Mouse (Mus musculus) stomach, postnatal 0 days (tissue): ENCODE data around the gene Morn1. TPM values are rescaled to one million over a fixed set of nuclear protein-coding genes. Genes with fewer than 3 reads are reported as not detected.

ENCODE experiments used
- ATAC-seq: fragments of 200-750 bp; cut with Nextera tagmentation; 2 replicates; pipeline ENCODE4 v1.8.0; 2017; ENCODE audit not compliant: low FRiP score, low TSS enrichment
- DNase-seq: peaks from one replicate; pipeline ENCODE4 v3.0.0-alpha.2; 2016; ENCODE audit warnings: low spot score
- H3K27ac ChIP-seq: fragments of 300-500 bp; sonication (generic); replicated peaks from 2 replicates; pipeline ENCODE4 v1.5.1; 2014; ENCODE audit warnings: mild to moderate bottlenecking, control low read depth
- H3K27me3 ChIP-seq: fragments of 300-500 bp; sonication (generic); 2 replicates; pipeline ENCODE4 v1.6.1; 2014; ENCODE audit warnings: low read length; ENCODE audit not compliant: control insufficient read depth, insufficient read depth
- H3K36me3 ChIP-seq: fragments of 300-500 bp; sonication (generic); 2 replicates; pipeline ENCODE4 v1.6.1; 2014; ENCODE audit warnings: low read length, mixed read lengths; ENCODE audit not compliant: control insufficient read depth, insufficient read depth
- H3K4me1 ChIP-seq: fragments of 300-500 bp; sonication (generic); replicated peaks from 2 replicates; pipeline ENCODE4 v1.6.1; 2014; ENCODE audit warnings: antibody characterized with exemption; ENCODE audit not compliant: control insufficient read depth, insufficient read depth
- H3K4me2 ChIP-seq: fragments of 300-500 bp; sonication (generic); replicated peaks from 2 replicates; pipeline ENCODE4 v1.6.1; 2014; ENCODE audit warnings: low read depth, mild to moderate bottlenecking, control low read depth, moderate library complexity
- H3K4me3 ChIP-seq: fragments of 300-500 bp; sonication (generic); 2 replicates; pipeline ENCODE4 v1.5.1; 2014; ENCODE audit warnings: low read depth, low read length, control low read depth
- H3K9ac ChIP-seq: fragments of 300-500 bp; sonication (generic); 2 replicates; pipeline ENCODE4 v1.6.1; 2014; ENCODE audit warnings: mild to moderate bottlenecking, low read length, control low read depth, mixed read lengths
- H3K9me3 ChIP-seq: fragments of 300-500 bp; sonication (generic); 2 replicates; pipeline ENCODE4 v1.6.1; 2016; ENCODE audit warnings: low read length; ENCODE audit not compliant: control insufficient read depth
- CTCF ChIP-seq: IDR thresholded peaks from 2 replicates; pipeline ENCODE4 v1.5.1; 2016; ENCODE audit warnings: antibody characterized with exemption, low read depth, mild to moderate bottlenecking, moderate library complexity
- EP300 ChIP-seq: optimal IDR thresholded peaks from 2 replicates; pipeline ENCODE3; 2016; ENCODE audit warnings: antibody characterized with exemption
- WGBS: fragments of 180-500 bp; shearing (Covaris S2); extraction: QIAGEN DNeasy Blood & Tissue Kit; methylation state at CpG from one replicate; pipeline ENCODE4 v1.1.7; 2014; 5-methylcytosine and 5-hydroxymethylcytosine counted together
- polyA plus RNA-seq: library from polyadenylated mRNA; unstranded; fragments of >200 nt; fragmentation: Nextera tagmentation; extraction: Ambion mirVana; gene quantifications from 2 replicates; pipeline ENCODE4 v1.2.1, GENCODE M21; 2015

The Morn1 gene
- polyA plus RNA-seq, 1 experiment from 2014 or later = 3.6 TPM

GRCm38 (mm10) chr4:155144548-155145180 lies 58.3 kb downstream of the Morn1 start:
- no peak for ATAC-seq
- peak overlapping the region; percentile 94 for H3K27ac ChIP-seq
- no peaks in the 10 kb centered on the region for H3K36me3 ChIP-seq
- no peak for TF ChIP-seq EP300
- TF ChIP-seq CTCF = peak; percentile 42
- no peak overlapping the region for H3K4me3 ChIP-seq
- 0 out of 2 replicates have a peak overlapping the region, but pooled peaks have one; percentile 13 for H3K9ac ChIP-seq
- H3K27me3 ChIP-seq = no peaks in the 10 kb centered on the region
- H3K4me2 ChIP-seq = no peak overlapping the region
- no peak for DNase-seq
- H3K4me1 ChIP-seq = peaks cover 24% of the 10 kb centered on the region
- no peaks in the 10 kb centered on the region for H3K9me3 ChIP-seq
- 42% methylated on average over 4 of the region's 4 CpGs for WGBS

DNA sequence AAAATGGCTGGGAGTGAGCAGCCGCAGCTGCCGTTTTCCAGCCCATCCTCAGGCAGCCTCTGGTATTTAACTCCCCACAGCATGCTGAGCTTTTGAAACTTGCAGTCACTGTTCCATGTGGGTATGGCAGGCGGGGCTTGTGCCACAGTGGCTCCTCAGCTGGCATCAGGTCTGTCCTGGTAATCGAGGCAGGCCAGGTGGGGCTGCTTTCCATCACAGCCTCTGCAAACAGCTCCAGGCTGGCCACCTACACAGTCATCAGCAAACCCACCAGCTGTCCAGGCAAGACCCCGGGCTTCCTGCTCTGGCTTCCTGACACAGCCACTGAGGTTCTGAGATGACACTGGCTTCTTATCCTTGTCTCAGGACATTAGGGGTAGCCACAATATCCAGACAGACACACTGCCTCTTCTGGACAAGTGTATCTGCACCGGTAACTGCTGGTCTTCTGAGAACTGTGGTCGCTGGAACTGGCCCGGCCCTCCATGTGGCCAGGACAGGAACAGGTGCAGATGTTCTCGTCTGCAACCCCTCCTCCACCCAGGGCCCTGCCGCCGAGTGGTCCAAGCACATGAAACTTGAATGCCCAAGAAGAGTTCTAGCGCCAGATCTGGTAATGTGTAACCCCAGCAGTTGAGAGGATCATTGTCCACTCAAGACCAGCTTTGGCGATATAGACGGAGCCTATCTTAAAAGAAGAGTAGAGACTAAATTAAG lies 59.9 kb downstream of the Morn1 start:
- Histone ChIP-seq H3K36me3 (no peaks in the 10 kb centered on the region), H3K4me3 (no peak overlapping the region), H3K4me2 (no peak overlapping the region), H3K4me1 (peaks cover 24% of the 10 kb centered on the region), H3K9me3 (no peaks in the 10 kb centered on the region), H3K27ac (0 out of 2 replicates have a peak overlapping the region, but pooled peaks have one; percentile 35), H3K9ac (no peak overlapping the region), H3K27me3 (no peaks in the 10 kb centered on the region)
- 55% methylated on average over 14 of the region's 14 CpGs for WGBS
- DNase-seq = no peak
- no peak for ATAC-seq
- TF ChIP-seq EP300 (no peak), CTCF (0 out of 2 replicates have a peak, but pooled peaks have one; percentile 2)

DNA sequence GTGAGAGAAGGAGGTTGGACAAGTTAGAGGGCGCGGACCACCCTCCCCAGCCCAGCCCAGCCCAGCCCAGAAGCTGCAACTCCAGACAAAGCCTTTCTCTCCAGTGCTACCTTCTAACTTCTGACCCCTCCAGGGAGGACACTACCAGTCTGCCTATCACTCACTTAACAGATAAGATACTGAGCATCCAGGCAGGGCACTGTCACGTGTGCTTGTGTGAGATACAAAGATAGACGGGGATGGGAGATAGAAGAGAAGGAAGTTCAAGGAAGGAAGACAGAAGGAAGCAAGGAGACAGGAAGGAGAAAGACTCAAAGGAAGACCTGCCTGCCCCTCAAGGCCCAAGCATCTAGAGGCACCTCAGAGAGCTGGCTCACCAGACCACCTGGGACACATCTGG lies 62.1 kb downstream of the Morn1 start:
- peak overlapping the region; percentile 97 for H3K27ac ChIP-seq
- ATAC-seq (no peak), DNase-seq (no peak)
- no peak overlapping the region for H3K4me2 ChIP-seq
- H3K4me3 ChIP-seq = no peak overlapping the region
- H3K9me3 ChIP-seq = no peaks in the 10 kb centered on the region
- H3K36me3 ChIP-seq = no peaks in the 10 kb centered on the region
- H3K4me1 ChIP-seq = peaks cover 22% of the 10 kb centered on the region
- no peak for TF ChIP-seq CTCF
- H3K27me3 ChIP-seq = no peaks in the 10 kb centered on the region
- WGBS = 61% methylated on average over 4 of the region's 4 CpGs
- 0 out of 2 replicates have a peak overlapping the region, but pooled peaks have one; percentile 13 for H3K9ac ChIP-seq

- peaks cover 16% of the 10 kb centered on the region for H3K4me1 ChIP-seq
- no peaks in the 10 kb centered on the region for H3K9me3 ChIP-seq
- 47% methylated on average over 8 of the region's 8 CpGs for WGBS
- ATAC-seq (peak; percentile 86), DNase-seq (peak; percentile 96)
- H3K36me3 ChIP-seq = peaks cover 3% of the 10 kb centered on the region; the same call in 1 of the 2 replicates
- H3K27me3 ChIP-seq = no peaks in the 10 kb centered on the region
- 0 out of 2 replicates have a peak overlapping the region, but pooled peaks have one; percentile 13 for H3K9ac ChIP-seq
- H3K4me3 ChIP-seq = no peak overlapping the region
- H3K4me2 ChIP-seq = no peak overlapping the region
- H3K27ac ChIP-seq = peak overlapping the region; percentile 97
- TF ChIP-seq CTCF (no peak), EP300 (no peak)
Observed at GRCm38 (mm10) chr4:155148910-155149698, 62.7 kb downstream of the Morn1 start.

- Histone ChIP-seq H3K4me3 (0 out of 2 replicates have a peak overlapping the region, but pooled peaks have one; percentile 49), H3K4me1 (peaks cover 15% of the 10 kb centered on the region), H3K27ac (peak overlapping the region; percentile 97), H3K4me2 (peak overlapping the region; percentile 75), H3K9ac (peak overlapping the region; percentile 79; the same call in 1 of the 2 replicates), H3K36me3 (peaks cover 3% of the 10 kb centered on the region; the same call in 1 of the 2 replicates), H3K27me3 (no peaks in the 10 kb centered on the region), H3K9me3 (no peaks in the 10 kb centered on the region)
- no peak for TF ChIP-seq CTCF
- no peak for TF ChIP-seq EP300
- DNase-seq (no peak), ATAC-seq (no peak)
- WGBS = 53% methylated on average over 6 of the region's 6 CpGs
Observed at GRCm38 (mm10) chr4:155149941-155150275, 63.5 kb downstream of the Morn1 start.
